Mouse (Mus musculus): Measurements from ENCODE around the gene Ascl3. TPM values are rescaled to one million over a fixed set of nuclear protein-coding genes. Genes with fewer than 3 reads are reported as not detected.

Ascl3 gene
- total and polyA plus RNA-seq, 3 experiments = not detected

GRCm38 (mm10) chr7:109695339-109695726, 36.2 kb downstream of the Ascl3 start:
- in situ Hi-C loops (cut with MboI; ENCODE audit: low pct_ligation_motif_present, low pct_unique_long_range_greater_than_20kb, low sequenced_read_pairs) = no loop called here
- no peak overlapping the region for H3K9ac ChIP-seq (ENCODE audit: insufficient read depth, low read depth)
- TF ChIP-seq ZKSCAN1 (IDR thresholded peaks at IDR 0.05; ENCODE audit: borderline replicate concordance, low read depth, low read length) (no peak), NRF1 (IDR thresholded peaks at IDR 0.05; ENCODE audit: low read depth, low read length) (no peak), ZC3H11A (IDR thresholded peaks at IDR 0.05; ENCODE audit: low read depth, low read length) (no peak), MAX (IDR thresholded peaks at IDR 0.05; ENCODE audit: low read length) (no peak), IRF4 (IDR thresholded peaks at IDR 0.05; ENCODE audit: low read depth, low read length) (no peak)
- H3K27me3 ChIP-seq (replicated peaks) = no peaks in the 10 kb centered on the region
- no peaks in the 10 kb centered on the region for H3K36me3 ChIP-seq (replicated peaks in 1 of 2; ENCODE audit: control insufficient read depth in 1 of 2, insufficient read depth in 1 of 2, low read length in 1 of 2)
- no peaks in the 10 kb centered on the region; a peak in 1 of 4 replicates for H3K4me1 ChIP-seq (ENCODE audit: control insufficient read depth in 1 of 2, insufficient read depth in 2 of 2)
- no peak overlapping the region for H3K27ac ChIP-seq (ENCODE audit: insufficient read depth, low read depth)
- DNase-seq (ENCODE audit: extremely low read depth) = no peak
- no peaks in the 10 kb centered on the region for H3K79me2 ChIP-seq (replicated peaks; ENCODE audit: control insufficient read depth, extremely low read depth, insufficient read depth, poor library complexity, severe bottlenecking)
- H3K4me2 ChIP-seq (ENCODE audit: insufficient read depth, low read depth, poor library complexity, severe bottlenecking) = no peak overlapping the region
- H3K9me3 ChIP-seq (replicated peaks; ENCODE audit: low read length) = no peaks in the 10 kb centered on the region
- H3K4me3 ChIP-seq (replicated peaks in 1 of 3; ENCODE audit: low read depth in 2 of 3, low read length in 2 of 3, poor library complexity in 1 of 3) = no peak overlapping the region
- dilution Hi-C loops (cut with MboI; ENCODE audit: extremely low pct_ligation_motif_present, extremely low pct_unique_long_range_greater_than_20kb, low sequenced_read_pairs) = no loop called here

GRCm38 (mm10) chr7:109694576-109695338, 36.8 kb downstream of the Ascl3 start:
- in situ Hi-C loops (cut with MboI; ENCODE audit: low pct_ligation_motif_present, low pct_unique_long_range_greater_than_20kb, low sequenced_read_pairs) (no loop called here), dilution Hi-C loops (cut with MboI; ENCODE audit: extremely low pct_ligation_motif_present, extremely low pct_unique_long_range_greater_than_20kb, low sequenced_read_pairs) (no loop called here)
- H3K27me3 ChIP-seq (replicated peaks) = no peaks in the 10 kb centered on the region
- DNase-seq (ENCODE audit: extremely low read depth) = no peak
- H3K9me3 ChIP-seq (replicated peaks; ENCODE audit: low read length) = no peaks in the 10 kb centered on the region
- H3K4me2 ChIP-seq (ENCODE audit: insufficient read depth, low read depth, poor library complexity, severe bottlenecking) = no peak overlapping the region
- no peaks in the 10 kb centered on the region for H3K36me3 ChIP-seq (replicated peaks in 1 of 2; ENCODE audit: control insufficient read depth in 1 of 2, insufficient read depth in 1 of 2, low read length in 1 of 2)
- no peaks in the 10 kb centered on the region; a peak in 1 of 4 replicates for H3K4me1 ChIP-seq (ENCODE audit: control insufficient read depth in 1 of 2, insufficient read depth in 2 of 2)
- H3K27ac ChIP-seq (ENCODE audit: insufficient read depth, low read depth) = no peak overlapping the region
- no peaks in the 10 kb centered on the region for H3K79me2 ChIP-seq (replicated peaks; ENCODE audit: control insufficient read depth, extremely low read depth, insufficient read depth, poor library complexity, severe bottlenecking)
- no peak overlapping the region for H3K4me3 ChIP-seq (replicated peaks in 1 of 3; ENCODE audit: low read depth in 2 of 3, low read length in 2 of 3, poor library complexity in 1 of 3)
- no peak for TF ChIP-seq MAZ (IDR thresholded peaks at IDR 0.05; ENCODE audit: low read depth, low read length)
- no peak for TF ChIP-seq KAT2A (IDR thresholded peaks at IDR 0.05; ENCODE audit: insufficient replicate concordance, low read length)
- TF ChIP-seq ZMIZ1 (IDR thresholded peaks at IDR 0.05; ENCODE audit: low read depth, low read length) = no peak
- no peak for TF ChIP-seq CHD1 (IDR thresholded peaks at IDR 0.05; ENCODE audit: low read depth, low read length)
- no peak for TF ChIP-seq USF2 (conservative IDR thresholded peaks at IDR 0.05; ENCODE audit: low read depth, low read length)
- no peak for TF ChIP-seq EP300 (IDR thresholded peaks at IDR 0.05; ENCODE audit: low read length)
- TF ChIP-seq MAX (IDR thresholded peaks at IDR 0.05; ENCODE audit: low read length) = no peak
- TF ChIP-seq ELF1 (IDR thresholded peaks at IDR 0.05; ENCODE audit: low read depth, low read length) = no peak
- TF ChIP-seq USF1 (IDR thresholded peaks at IDR 0.05; ENCODE audit: low read depth, low read length) = no peak
- no peak for TF ChIP-seq IRF4 (IDR thresholded peaks at IDR 0.05; ENCODE audit: low read depth, low read length)
- no peak for TF ChIP-seq POLR2AphosphoS2 (IDR thresholded peaks at IDR 0.05; ENCODE audit: low read depth, low read length)
- no peak overlapping the region for H3K9ac ChIP-seq (ENCODE audit: insufficient read depth, low read depth)
